Mouse (Mus musculus): ENCODE results near the gene Ptgdr2. TPM values are rescaled to one million over a fixed set of nuclear protein-coding genes. Genes with fewer than 3 reads are reported as not detected.
A peak's percentile ranks its signal among the peaks of the same experiment; 100 is the strongest.

The Ptgdr2 gene
- polyA plus RNA-seq, 1 experiment from 2014 or later: 0.18 TPM

DNA sequence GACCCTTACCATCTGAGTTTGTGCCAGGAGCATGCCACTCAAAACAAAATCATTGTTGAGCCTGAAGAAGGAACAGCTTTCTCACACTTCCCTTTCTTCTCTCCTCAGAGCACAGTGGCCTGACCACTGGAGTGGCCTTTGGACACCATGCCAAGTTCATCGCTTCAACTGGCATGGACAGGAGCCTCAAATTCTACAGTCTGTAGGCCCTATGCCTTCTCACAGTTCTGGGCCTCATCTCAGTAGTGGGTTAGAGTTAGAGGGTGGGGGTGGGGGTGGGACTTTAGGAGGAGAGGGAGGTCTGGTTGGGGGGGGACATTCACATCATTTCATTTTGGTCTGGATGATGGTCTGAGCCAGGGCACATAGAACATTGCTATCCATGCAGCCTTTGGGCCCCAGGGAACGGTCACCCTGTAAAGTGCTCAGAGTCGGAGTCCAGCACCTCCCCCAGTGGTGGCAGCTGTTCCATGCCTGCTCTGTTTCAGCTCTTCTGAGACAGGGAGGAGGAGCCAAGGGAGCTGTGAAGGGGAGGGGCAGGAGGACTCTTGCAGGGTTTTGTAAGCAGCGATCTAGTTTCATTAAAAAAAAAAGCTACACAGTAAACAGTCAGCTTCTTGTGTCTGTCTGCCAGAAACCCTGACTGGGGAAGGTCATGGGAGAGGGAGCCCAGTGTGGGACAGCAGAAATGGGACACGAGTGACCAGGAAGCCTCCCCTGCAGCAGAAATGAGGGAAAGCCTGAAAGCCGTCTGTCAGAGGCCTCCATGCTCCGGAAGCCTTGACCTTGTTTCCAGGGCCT lies 31.8 kb upstream of the Ptgdr2 start:
- Histone ChIP-seq H3K36me3 (ENCODE audit: control insufficient read depth, insufficient read depth, low read length) (peaks cover 78% of the 10 kb centered on the region), H3K9me3 (replicated peaks; ENCODE audit: control insufficient read depth, low read length) (no peaks in the 10 kb centered on the region), H3K4me2 (ENCODE audit: low read length) (no peak overlapping the region), H3K4me3 (ENCODE audit: low read depth, low read length) (no peak overlapping the region), H3K27me3 (replicated peaks; ENCODE audit: control insufficient read depth, insufficient read depth, low read length) (no peaks in the 10 kb centered on the region), H3K4me1 (ENCODE audit: control insufficient read depth, insufficient read depth, low read length) (no peaks in the 10 kb centered on the region), H3K27ac (ENCODE audit: low read depth, low read length) (no peak overlapping the region), H3K9ac (ENCODE audit: low read length) (no peak overlapping the region)
- 66% methylated on average over 7 of the region's 7 CpGs for WGBS
- no peak for DNase-seq (ENCODE audit: low spot score)
- peak; percentile 30; the same call in 1 of the 2 replicates for ATAC-seq

DNA sequence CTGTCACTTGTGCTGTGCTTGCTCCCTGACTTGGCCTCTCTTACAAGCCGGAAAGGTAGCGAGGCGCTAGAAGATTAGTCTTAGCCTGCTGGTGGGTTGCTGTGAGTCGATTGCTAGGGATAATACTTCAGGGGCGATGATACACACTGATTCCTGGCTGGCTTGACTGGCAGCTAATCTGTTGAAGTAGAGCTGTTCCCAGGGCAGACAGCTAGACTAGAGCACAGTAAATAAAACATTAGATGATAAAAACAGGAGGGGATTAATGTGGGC lies 31.3 kb upstream of the Ptgdr2 start:
- WGBS: 87% methylated on average over 5 of the region's 5 CpGs
- Histone ChIP-seq H3K9me3 (replicated peaks; ENCODE audit: control insufficient read depth, low read length) (no peaks in the 10 kb centered on the region), H3K4me3 (ENCODE audit: low read depth, low read length) (no peak overlapping the region), H3K27ac (ENCODE audit: low read depth, low read length) (no peak overlapping the region), H3K36me3 (ENCODE audit: control insufficient read depth, insufficient read depth, low read length) (peaks cover 73% of the 10 kb centered on the region), H3K27me3 (replicated peaks; ENCODE audit: control insufficient read depth, insufficient read depth, low read length) (no peaks in the 10 kb centered on the region), H3K4me2 (ENCODE audit: low read length) (no peak overlapping the region), H3K4me1 (ENCODE audit: control insufficient read depth, insufficient read depth, low read length) (no peaks in the 10 kb centered on the region), H3K9ac (ENCODE audit: low read length) (no peak overlapping the region)
- no peak for DNase-seq (ENCODE audit: low spot score)
- ATAC-seq: no peak

DNA sequence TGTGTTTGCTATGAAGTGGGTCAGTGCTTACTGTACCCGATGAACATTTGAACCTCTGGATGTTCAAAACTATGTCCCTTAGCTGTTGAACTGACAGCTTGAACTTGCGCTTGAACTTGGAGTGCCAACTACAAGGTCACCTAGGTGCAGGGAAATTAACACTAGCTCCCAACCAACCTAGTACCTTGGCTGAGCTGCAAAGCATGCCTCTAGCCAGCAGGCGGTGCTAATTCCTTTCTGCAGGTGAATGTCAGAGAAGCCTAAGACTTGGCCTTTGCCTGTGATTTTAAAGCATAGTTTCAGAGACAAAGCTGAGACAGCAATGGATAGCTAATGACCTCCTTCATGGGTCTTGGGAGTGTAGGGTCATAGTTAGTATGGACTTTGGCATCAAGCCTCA lies 29.1 kb upstream of the Ptgdr2 start:
- WGBS: 72% methylated on average over 3 of the region's 3 CpGs
- H3K4me3 ChIP-seq (ENCODE audit: low read depth, low read length): no peak overlapping the region
- no peak overlapping the region for H3K4me2 ChIP-seq (ENCODE audit: low read length)

DNA sequence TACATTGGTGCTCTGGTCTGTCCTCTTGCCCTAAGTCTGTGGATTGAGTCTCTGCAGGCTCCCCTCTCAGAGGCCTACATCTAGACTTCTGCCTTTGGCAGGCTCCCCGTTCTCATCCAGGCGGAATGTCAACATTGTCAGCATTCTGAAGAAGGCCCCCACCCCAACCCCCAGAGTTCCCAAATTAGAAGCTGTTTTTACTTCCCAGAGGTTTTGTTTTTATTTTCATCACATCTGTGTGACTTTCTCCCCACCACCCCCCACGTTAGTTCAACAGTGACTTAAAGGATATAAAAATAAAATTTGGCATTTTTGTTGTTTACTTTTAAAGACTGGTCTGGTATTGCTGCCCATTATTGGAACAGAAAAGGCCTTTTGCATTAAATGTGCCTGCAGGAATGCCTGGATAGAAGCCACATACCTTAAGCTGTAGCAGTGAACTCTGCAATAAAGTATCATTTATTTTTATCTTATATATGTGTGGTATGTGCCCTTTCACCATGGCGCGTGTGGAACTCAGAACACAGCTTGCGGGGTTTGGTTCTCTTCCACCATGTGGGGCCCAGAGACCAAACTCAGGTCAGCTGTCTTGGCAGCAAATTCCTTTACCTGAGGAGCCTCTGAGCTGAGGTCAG lies 27.8 kb upstream of the Ptgdr2 start:
- H3K4me2 ChIP-seq (ENCODE audit: low read length): no peak overlapping the region
- no peak overlapping the region for H3K9ac ChIP-seq (ENCODE audit: low read length)
- peaks cover 37% of the 10 kb centered on the region for H3K36me3 ChIP-seq (ENCODE audit: control insufficient read depth, insufficient read depth, low read length)
- H3K27ac ChIP-seq (ENCODE audit: low read depth, low read length): no peak overlapping the region
- ATAC-seq (no peak), DNase-seq (ENCODE audit: low spot score) (no peak)
- no peaks in the 10 kb centered on the region for H3K27me3 ChIP-seq (replicated peaks; ENCODE audit: control insufficient read depth, insufficient read depth, low read length)
- 84% methylated on average over 6 of the region's 6 CpGs for WGBS
- no peak overlapping the region for H3K4me3 ChIP-seq (ENCODE audit: low read depth, low read length)
- no peaks in the 10 kb centered on the region for H3K9me3 ChIP-seq (replicated peaks; ENCODE audit: control insufficient read depth, low read length)
- H3K4me1 ChIP-seq (ENCODE audit: control insufficient read depth, insufficient read depth, low read length): no peaks in the 10 kb centered on the region

More for the DNA sequence above, 29.1 kb upstream of the Ptgdr2 start:
- Histone ChIP-seq H3K4me1 (ENCODE audit: control insufficient read depth, insufficient read depth, low read length) (no peaks in the 10 kb centered on the region), H3K36me3 (ENCODE audit: control insufficient read depth, insufficient read depth, low read length) (peaks cover 50% of the 10 kb centered on the region), H3K9ac (ENCODE audit: low read length) (no peak overlapping the region), H3K9me3 (replicated peaks; ENCODE audit: control insufficient read depth, low read length) (no peaks in the 10 kb centered on the region), H3K27me3 (replicated peaks; ENCODE audit: control insufficient read depth, insufficient read depth, low read length) (no peaks in the 10 kb centered on the region), H3K27ac (ENCODE audit: low read depth, low read length) (no peak overlapping the region)
- peak; percentile 56 for DNase-seq (ENCODE audit: low spot score)
- ATAC-seq: 0 out of 2 replicates have a peak, but pooled peaks have one; percentile 3

DNA sequence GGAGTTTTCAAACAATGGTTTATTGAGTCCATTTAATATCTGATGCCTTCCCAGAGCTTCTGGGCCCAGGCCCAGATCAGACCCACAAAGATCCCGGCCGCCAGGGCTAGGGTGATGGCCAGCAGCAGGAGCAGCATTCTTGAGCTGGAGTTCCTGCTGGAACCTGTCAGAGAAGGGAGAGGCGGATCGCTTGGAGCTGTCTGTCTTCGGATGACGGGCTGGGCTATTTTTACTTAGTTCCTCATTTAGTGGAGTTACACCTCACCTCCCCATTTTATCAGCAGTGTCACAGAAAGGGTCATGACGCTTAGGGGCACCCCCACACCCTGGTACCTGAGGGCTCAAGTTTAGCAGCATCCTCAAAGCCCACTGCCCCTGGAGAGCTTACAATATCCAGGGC lies 22.7 kb upstream of the Ptgdr2 start:
- ATAC-seq (no peak), DNase-seq (ENCODE audit: low spot score) (no peak)
- H3K4me3 ChIP-seq (ENCODE audit: low read depth, low read length): no peak overlapping the region
- H3K4me1 ChIP-seq (ENCODE audit: control insufficient read depth, insufficient read depth, low read length): no peaks in the 10 kb centered on the region
- H3K36me3 ChIP-seq (ENCODE audit: control insufficient read depth, insufficient read depth, low read length): peaks cover 2% of the 10 kb centered on the region; the same call in 1 of the 2 replicates
- H3K9ac ChIP-seq (ENCODE audit: low read length): no peak overlapping the region
- no peaks in the 10 kb centered on the region for H3K27me3 ChIP-seq (replicated peaks; ENCODE audit: control insufficient read depth, insufficient read depth, low read length)
- no peak overlapping the region for H3K27ac ChIP-seq (ENCODE audit: low read depth, low read length)
- no peaks in the 10 kb centered on the region for H3K9me3 ChIP-seq (replicated peaks; ENCODE audit: control insufficient read depth, low read length)
- no peak overlapping the region for H3K4me2 ChIP-seq (ENCODE audit: low read length)
- WGBS: 82% methylated on average over 7 of the region's 7 CpGs

DNA sequence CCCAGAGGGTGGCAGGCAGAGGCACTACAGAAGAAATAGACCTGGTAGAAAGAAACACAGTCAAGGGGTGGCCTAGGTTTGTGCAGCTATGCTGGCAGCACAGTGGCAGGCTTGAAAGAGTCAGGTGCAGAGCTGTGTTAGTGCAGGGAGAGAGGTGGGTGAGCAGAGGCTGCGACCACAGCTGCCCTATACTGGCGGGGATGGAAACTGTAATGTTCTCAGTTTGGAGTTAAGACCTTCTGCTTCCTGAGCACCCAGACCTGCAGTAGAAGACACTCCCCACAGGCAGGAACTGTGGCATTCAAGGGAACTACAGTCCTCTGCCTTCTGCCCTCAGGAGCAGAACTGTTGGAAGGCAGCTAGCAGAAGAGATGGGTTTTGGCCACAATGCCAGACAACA lies 22.1 kb upstream of the Ptgdr2 start:
- DNase-seq (ENCODE audit: low spot score) (no peak), ATAC-seq (no peak)
- H3K4me3 ChIP-seq (ENCODE audit: low read depth, low read length): no peak overlapping the region
- no peaks in the 10 kb centered on the region for H3K36me3 ChIP-seq (ENCODE audit: control insufficient read depth, insufficient read depth, low read length)
- no peaks in the 10 kb centered on the region for H3K9me3 ChIP-seq (replicated peaks; ENCODE audit: control insufficient read depth, low read length)
- H3K9ac ChIP-seq (ENCODE audit: low read length): no peak overlapping the region
- H3K27ac ChIP-seq (ENCODE audit: low read depth, low read length): no peak overlapping the region
- no peaks in the 10 kb centered on the region for H3K27me3 ChIP-seq (replicated peaks; ENCODE audit: control insufficient read depth, insufficient read depth, low read length)
- no peak overlapping the region for H3K4me2 ChIP-seq (ENCODE audit: low read length)
- WGBS: 88% methylated on average over 2 of the region's 2 CpGs
- H3K4me1 ChIP-seq (ENCODE audit: control insufficient read depth, insufficient read depth, low read length): no peaks in the 10 kb centered on the region

DNA sequence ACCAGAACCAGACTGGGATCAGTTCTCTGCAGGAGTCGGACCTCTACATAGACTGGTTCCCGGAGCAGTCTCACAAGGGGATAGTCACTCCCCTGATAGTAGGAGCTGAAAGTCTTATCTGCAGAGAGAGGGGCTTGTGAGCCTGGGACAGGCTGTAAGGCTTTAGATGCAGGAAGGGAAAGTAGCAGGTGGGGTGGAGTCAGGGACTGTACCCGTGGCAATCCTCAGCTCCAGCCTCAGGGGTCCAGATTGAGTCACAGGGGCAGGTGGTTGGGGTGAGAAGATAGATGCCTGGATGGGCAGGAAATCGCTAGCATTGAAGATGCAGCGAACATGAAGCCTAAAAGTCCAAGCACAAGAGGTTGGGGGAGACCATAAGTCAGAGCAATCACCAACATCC lies 20.5 kb upstream of the Ptgdr2 start:
- 69% methylated on average over 5 of the region's 5 CpGs for WGBS
- no peaks in the 10 kb centered on the region for H3K4me1 ChIP-seq (ENCODE audit: control insufficient read depth, insufficient read depth, low read length)
- ATAC-seq: no peak

DNA sequence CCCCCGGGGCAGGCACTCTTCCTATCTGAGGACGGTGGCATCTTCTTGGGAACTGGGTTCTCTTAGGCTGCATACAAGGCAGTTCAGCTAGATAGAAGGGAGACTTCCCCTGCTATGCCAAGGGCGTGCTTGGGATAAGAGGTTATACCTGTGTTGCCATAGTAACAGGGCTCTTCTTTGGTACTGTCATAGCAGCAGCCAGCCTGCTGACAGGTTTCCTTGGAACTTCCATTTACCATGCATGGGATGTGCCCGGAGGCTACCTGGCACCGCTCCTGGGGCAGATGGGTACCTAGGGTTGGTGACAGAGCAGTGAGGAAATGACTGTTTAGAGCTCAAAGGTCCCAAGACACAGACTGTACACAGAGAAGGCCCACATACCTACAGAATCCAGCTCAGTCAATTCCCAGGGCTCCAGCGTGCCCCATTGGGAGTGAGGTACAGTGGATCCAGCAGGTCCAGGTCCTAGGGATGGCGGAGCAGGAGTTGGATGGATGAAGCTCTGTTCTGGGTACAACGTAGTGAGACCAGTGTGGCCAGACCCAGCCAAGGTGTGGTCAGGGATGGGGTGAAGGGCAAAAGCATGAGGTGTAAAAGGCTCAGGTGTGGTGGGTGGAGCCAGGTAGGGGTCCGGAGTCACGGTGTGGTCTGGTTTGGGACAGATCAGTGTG lies 18.5 kb upstream of the Ptgdr2 start:
- Histone ChIP-seq H3K4me2 (ENCODE audit: low read length) (no peak overlapping the region), H3K4me1 (ENCODE audit: control insufficient read depth, insufficient read depth, low read length) (no peaks in the 10 kb centered on the region), H3K9me3 (replicated peaks; ENCODE audit: control insufficient read depth, low read length) (no peaks in the 10 kb centered on the region), H3K36me3 (ENCODE audit: control insufficient read depth, insufficient read depth, low read length) (no peaks in the 10 kb centered on the region), H3K9ac (ENCODE audit: low read length) (no peak overlapping the region), H3K4me3 (ENCODE audit: low read depth, low read length) (no peak overlapping the region), H3K27me3 (replicated peaks; ENCODE audit: control insufficient read depth, insufficient read depth, low read length) (no peaks in the 10 kb centered on the region), H3K27ac (ENCODE audit: low read depth, low read length) (no peak overlapping the region)
- DNase-seq (ENCODE audit: low spot score) (no peak), ATAC-seq (no peak)
- WGBS: 91% methylated on average over 10 of the region's 10 CpGs

More for the DNA sequence above, 20.5 kb upstream of the Ptgdr2 start:
- Histone ChIP-seq H3K9me3 (replicated peaks; ENCODE audit: control insufficient read depth, low read length) (no peaks in the 10 kb centered on the region), H3K9ac (ENCODE audit: low read length) (no peak overlapping the region), H3K4me2 (ENCODE audit: low read length) (no peak overlapping the region), H3K36me3 (ENCODE audit: control insufficient read depth, insufficient read depth, low read length) (no peaks in the 10 kb centered on the region), H3K4me3 (ENCODE audit: low read depth, low read length) (no peak overlapping the region), H3K27ac (ENCODE audit: low read depth, low read length) (no peak overlapping the region), H3K27me3 (replicated peaks; ENCODE audit: control insufficient read depth, insufficient read depth, low read length) (no peaks in the 10 kb centered on the region)
- no peak for DNase-seq (ENCODE audit: low spot score)

DNA sequence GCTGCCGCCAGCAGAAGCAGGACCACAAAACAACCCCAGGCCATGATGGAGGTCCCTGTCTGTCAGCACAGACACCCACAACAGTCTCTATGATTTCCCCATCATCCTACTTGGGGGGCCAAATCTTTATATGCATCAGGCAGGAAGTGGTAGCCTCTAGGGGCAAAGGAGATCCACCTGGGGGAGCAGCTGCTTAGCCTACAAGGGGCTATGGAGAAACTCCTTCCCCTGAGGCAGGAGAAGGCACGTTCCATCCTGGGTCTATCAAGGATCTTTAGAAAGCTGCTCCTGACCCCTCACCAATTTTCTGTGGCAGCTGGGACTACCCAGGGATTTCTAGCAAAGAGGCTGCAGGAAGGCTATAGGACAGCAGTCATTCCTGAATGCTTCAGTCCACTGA lies 16.4 kb upstream of the Ptgdr2 start, which contains the start of gene Zp1:
Zp1 (minus strand) TSS at position 101 of the 400 bp plus-strand sequence.
- Histone ChIP-seq H3K27ac (ENCODE audit: low read depth, low read length) (no peak within 1 kb of the TSS), H3K4me1 (ENCODE audit: control insufficient read depth, insufficient read depth, low read length) (no peaks in the 10 kb centered on the region), H3K9ac (ENCODE audit: low read length) (no peak within 1 kb of the TSS), H3K9me3 (replicated peaks; ENCODE audit: control insufficient read depth, low read length) (no peaks in the 10 kb centered on the region), H3K4me3 (ENCODE audit: low read depth, low read length) (no peak within 1 kb of the TSS), H3K27me3 (replicated peaks; ENCODE audit: control insufficient read depth, insufficient read depth, low read length) (no peaks in the 10 kb centered on the region), H3K36me3 (ENCODE audit: control insufficient read depth, insufficient read depth, low read length) (no peaks in the 10 kb centered on the region), H3K4me2 (ENCODE audit: low read length) (no peak within 1 kb of the TSS)
- ATAC-seq (no peak), DNase-seq (ENCODE audit: low spot score) (no peak)
- WGBS: 53% methylated on average over 2 of the region's 2 CpGs

All from forebrain, embryonic 14.5 days (tissue).